Mouse (Mus musculus): ENCODE results near the gene Olfr1152.

Olfr1152 gene

DNA sequence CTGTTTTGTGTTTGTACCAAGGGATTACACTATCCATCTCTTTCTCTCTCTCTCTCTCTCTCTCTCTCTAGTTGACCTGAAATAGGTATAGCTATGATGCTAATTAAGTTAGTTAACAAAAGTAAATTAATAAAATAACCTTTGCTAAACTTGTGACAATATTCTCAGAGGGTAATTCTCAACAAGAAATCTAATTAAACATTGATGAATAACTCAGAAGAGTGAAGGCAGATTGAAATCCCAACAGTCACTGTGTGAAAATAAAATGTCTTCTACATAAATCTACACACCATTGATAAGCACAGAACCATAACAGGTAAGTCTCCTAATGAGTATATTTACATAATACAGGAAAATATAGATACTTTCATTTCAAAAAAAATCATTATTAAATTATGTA, at the start of gene Olfr1152:
Olfr1152 (plus strand) TSS at position 301 of the 400 bp plus-strand sequence.
- DNase-seq (ENCODE audit: low spot score): no peak

DNA sequence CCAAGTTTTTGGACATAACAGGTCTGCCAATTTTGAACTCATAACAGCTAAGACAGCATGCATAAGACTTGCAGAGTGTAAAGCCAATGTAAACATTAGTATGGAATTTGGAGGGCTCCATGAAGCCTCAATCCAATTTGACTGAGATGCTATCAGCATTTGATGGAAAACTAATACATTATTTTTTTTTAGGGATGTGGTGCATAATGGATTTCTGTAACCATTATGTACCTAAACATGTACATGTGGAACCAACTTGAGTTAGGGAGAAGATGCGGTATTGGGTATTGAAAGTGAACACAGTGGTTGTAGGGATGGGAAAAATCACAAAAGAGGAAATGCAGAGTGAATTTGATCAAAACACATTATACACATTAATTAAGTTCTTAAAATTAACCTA, 36.1 kb upstream of the Olfr1152 start, which contains the start of gene Olfr1148:
Olfr1148 (plus strand) TSS at position 301 of the 400 bp plus-strand sequence.
- no peak for DNase-seq (ENCODE audit: low spot score)

DNA sequence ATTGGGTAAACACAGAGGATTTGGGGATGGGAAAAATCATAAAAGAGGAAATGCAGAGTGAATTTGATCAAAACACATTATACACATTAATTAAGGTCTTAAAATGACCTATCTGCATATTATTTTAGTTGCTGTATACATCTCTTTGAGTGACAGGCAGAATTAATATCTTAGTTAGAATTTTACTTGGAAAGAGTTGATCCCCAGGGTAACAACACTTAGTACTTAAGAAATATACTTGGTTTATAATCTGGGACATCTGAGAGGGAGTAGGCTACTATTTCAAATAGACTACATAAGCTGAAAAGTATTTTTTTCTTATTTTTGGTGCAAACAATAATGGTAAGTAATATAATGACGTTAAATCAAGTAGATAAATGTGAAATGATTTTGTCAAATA, 22.6 kb upstream of the Olfr1152 start, which contains the start of gene Olfr1150-ps1:
Olfr1150-ps1 (plus strand) TSS at position 301 of the 400 bp plus-strand sequence.
- no peak for DNase-seq (ENCODE audit: low spot score)

DNA sequence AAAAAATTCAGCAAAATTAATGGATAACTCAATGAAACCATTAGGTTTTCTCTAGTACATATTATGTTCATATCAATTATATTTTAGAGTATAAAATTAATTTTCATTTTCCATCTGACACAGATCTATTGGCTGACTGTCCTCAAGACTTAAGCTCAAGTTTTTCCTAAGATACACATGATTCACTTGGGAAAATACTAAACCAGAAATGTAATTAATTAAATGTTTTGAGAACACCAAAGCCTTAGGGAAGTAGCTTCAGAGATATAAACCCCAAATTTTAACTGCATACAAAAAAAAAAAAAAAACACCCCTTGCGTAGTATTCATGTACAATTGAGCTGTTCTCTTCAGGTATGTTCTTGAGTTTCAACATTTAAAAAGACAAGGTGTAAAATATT, 10.7 kb upstream of the Olfr1152 start, which contains the start of gene Olfr1151:
Olfr1151 (plus strand) TSS at position 301 of the 400 bp plus-strand sequence.
- no peak for DNase-seq (ENCODE audit: low spot score)

DNA sequence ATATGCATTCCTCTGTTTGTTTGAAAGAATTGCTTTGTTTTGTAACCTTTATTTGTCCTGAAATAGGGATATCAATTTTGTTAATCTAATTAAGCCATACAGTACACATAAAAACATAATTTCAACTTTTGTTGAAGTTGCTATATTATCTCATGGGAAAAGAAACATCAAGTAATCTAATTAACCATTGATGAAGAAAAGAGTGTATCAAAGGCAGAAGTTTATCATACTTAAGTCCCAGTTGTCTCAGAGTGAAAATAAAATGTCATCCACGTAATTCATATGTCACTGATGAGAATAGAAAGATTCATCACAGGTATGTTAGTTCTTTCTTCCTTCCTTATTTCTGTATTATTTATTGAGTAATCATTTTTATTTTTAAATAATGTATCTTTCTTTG, 28.4 kb downstream of the Olfr1152 start, which contains the start of gene Olfr1153:
Olfr1153 (plus strand) TSS at position 301 of the 400 bp plus-strand sequence.
- no peak for DNase-seq (ENCODE audit: low spot score)

DNA sequence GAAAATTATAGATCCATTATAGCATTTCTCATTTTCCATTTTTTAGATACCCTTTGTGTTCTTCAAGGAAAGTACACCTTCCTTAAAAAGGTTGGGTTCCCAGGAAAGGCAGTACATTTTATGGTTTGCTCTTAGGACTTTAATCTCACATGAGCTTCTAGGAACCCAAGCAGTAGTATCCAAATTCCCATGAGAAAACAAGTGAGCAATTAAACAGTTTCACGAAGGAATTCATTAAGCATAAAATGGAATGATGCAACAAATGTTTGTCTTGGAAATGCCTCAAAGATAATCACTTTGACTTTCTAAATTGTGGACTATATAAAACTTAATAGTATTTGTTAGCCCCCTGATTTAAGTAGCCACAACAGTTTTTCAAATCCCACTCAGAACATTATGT, 38.8 kb downstream of the Olfr1152 start, which contains the start of gene Olfr1154:
Olfr1154 (minus strand) TSS at position 101 of the 400 bp plus-strand sequence.
- DNase-seq (ENCODE audit: low spot score): no peak
